Mouse (Mus musculus): Measurements from ENCODE around the gene Ccnk. TPM values are rescaled to one million over a fixed set of nuclear protein-coding genes. Genes with fewer than 3 reads are reported as not detected.

Gene Ccnk
- polyA plus RNA-seq, 1 experiment from 2014 or later: 8.1 TPM

- peaks cover 27% of the 10 kb centered on the region for H3K36me3 ChIP-seq (ENCODE audit: control insufficient read depth, insufficient read depth, low read length)
- peaks cover 3% of the 10 kb centered on the region for H3K4me1 ChIP-seq (ENCODE audit: control insufficient read depth, insufficient read depth, low read length)
- no peak overlapping the region for H3K4me2 ChIP-seq
- H3K9me3 ChIP-seq (ENCODE audit: control insufficient read depth, low read length): no peaks in the 10 kb centered on the region
- ATAC-seq (ENCODE audit: low FRiP score) (no peak), DNase-seq (ENCODE audit: low spot score, missing footprints) (no peak)
- H3K27me3 ChIP-seq (ENCODE audit: control insufficient read depth, insufficient read depth, low read length): no peaks in the 10 kb centered on the region
- H3K9ac ChIP-seq (ENCODE audit: low read length): no peak overlapping the region
- 65% methylated on average over 12 of the region's 12 CpGs for WGBS
- H3K27ac ChIP-seq (ENCODE audit: low read depth, low read length): no peak overlapping the region
- H3K4me3 ChIP-seq (ENCODE audit: low read depth, low read length): no peak overlapping the region
These were observed 25.6 kb downstream of the Ccnk start for GRCm38 (mm10) chr12:108204978-108205377.

GRCm38 (mm10) chr12:108206641-108207040 lies 27.3 kb downstream of the Ccnk start:
- Histone ChIP-seq H3K4me2 (no peak overlapping the region), H3K27ac (ENCODE audit: low read depth, low read length) (no peak overlapping the region), H3K9me3 (ENCODE audit: control insufficient read depth, low read length) (no peaks in the 10 kb centered on the region), H3K4me1 (ENCODE audit: control insufficient read depth, insufficient read depth, low read length) (peaks cover 3% of the 10 kb centered on the region), H3K27me3 (ENCODE audit: control insufficient read depth, insufficient read depth, low read length) (no peaks in the 10 kb centered on the region), H3K4me3 (ENCODE audit: low read depth, low read length) (no peak overlapping the region), H3K9ac (ENCODE audit: low read length) (no peak overlapping the region), H3K36me3 (ENCODE audit: control insufficient read depth, insufficient read depth, low read length) (peaks cover 16% of the 10 kb centered on the region)
- DNase-seq (ENCODE audit: low spot score, missing footprints): peak; percentile 99
- ATAC-seq (ENCODE audit: low FRiP score): peak; percentile 70
- WGBS: 16% methylated on average over 5 of the region's 5 CpGs

GRCm38 (mm10) chr12:108208216-108208615 lies 28.8 kb downstream of the Ccnk start:
- peaks cover 13% of the 10 kb centered on the region for H3K36me3 ChIP-seq (ENCODE audit: control insufficient read depth, insufficient read depth, low read length)
- no peak overlapping the region for H3K4me2 ChIP-seq
- no peaks in the 10 kb centered on the region for H3K27me3 ChIP-seq (ENCODE audit: control insufficient read depth, insufficient read depth, low read length)
- no peaks in the 10 kb centered on the region for H3K9me3 ChIP-seq (ENCODE audit: control insufficient read depth, low read length)
- no peak for DNase-seq (ENCODE audit: low spot score, missing footprints)
- H3K4me1 ChIP-seq (ENCODE audit: control insufficient read depth, insufficient read depth, low read length): peaks cover 3% of the 10 kb centered on the region
- no peak for ATAC-seq (ENCODE audit: low FRiP score)
- H3K27ac ChIP-seq (ENCODE audit: low read depth, low read length): no peak overlapping the region
- no peak overlapping the region for H3K4me3 ChIP-seq (ENCODE audit: low read depth, low read length)
- 93% methylated on average over 9 of the region's 9 CpGs for WGBS
- no peak overlapping the region for H3K9ac ChIP-seq (ENCODE audit: low read length)

GRCm38 (mm10) chr12:108208726-108209438 lies 29.5 kb downstream of the Ccnk start:
- Histone ChIP-seq H3K27me3 (ENCODE audit: control insufficient read depth, insufficient read depth, low read length) (no peaks in the 10 kb centered on the region), H3K4me1 (ENCODE audit: control insufficient read depth, insufficient read depth, low read length) (peaks cover 8% of the 10 kb centered on the region), H3K9ac (ENCODE audit: low read length) (no peak overlapping the region), H3K4me3 (ENCODE audit: low read depth, low read length) (no peak overlapping the region), H3K27ac (ENCODE audit: low read depth, low read length) (no peak overlapping the region), H3K36me3 (ENCODE audit: control insufficient read depth, insufficient read depth, low read length) (peaks cover 13% of the 10 kb centered on the region), H3K4me2 (no peak overlapping the region), H3K9me3 (ENCODE audit: control insufficient read depth, low read length) (no peaks in the 10 kb centered on the region)
- ATAC-seq (ENCODE audit: low FRiP score) (peak; percentile 54), DNase-seq (ENCODE audit: low spot score, missing footprints) (peak; percentile 98)
- WGBS: 36% methylated on average over 13 of the region's 13 CpGs

- H3K4me3 ChIP-seq (ENCODE audit: low read depth, low read length): no peak overlapping the region
- DNase-seq (ENCODE audit: low spot score, missing footprints) (no peak), ATAC-seq (ENCODE audit: low FRiP score) (no peak)
- H3K27me3 ChIP-seq (ENCODE audit: control insufficient read depth, insufficient read depth, low read length): no peaks in the 10 kb centered on the region
- H3K27ac ChIP-seq (ENCODE audit: low read depth, low read length): no peak overlapping the region
- peaks cover 19% of the 10 kb centered on the region for H3K4me1 ChIP-seq (ENCODE audit: control insufficient read depth, insufficient read depth, low read length)
- H3K36me3 ChIP-seq (ENCODE audit: control insufficient read depth, insufficient read depth, low read length): peaks cover 5% of the 10 kb centered on the region
- no peaks in the 10 kb centered on the region for H3K9me3 ChIP-seq (ENCODE audit: control insufficient read depth, low read length)
- no peak overlapping the region for H3K9ac ChIP-seq (ENCODE audit: low read length)
- no peak overlapping the region for H3K4me2 ChIP-seq
- whole genome bisulfite sequencing: 92% methylated on average over 15 of the region's 15 CpGs
These were observed 31.2 kb downstream of the Ccnk start for GRCm38 (mm10) chr12:108210623-108211022.

GRCm38 (mm10) chr12:108212071-108212470 lies 32.7 kb downstream of the Ccnk start:
- Histone ChIP-seq H3K4me1 (ENCODE audit: control insufficient read depth, insufficient read depth, low read length) (peaks cover 27% of the 10 kb centered on the region), H3K9ac (ENCODE audit: low read length) (no peak overlapping the region), H3K9me3 (ENCODE audit: control insufficient read depth, low read length) (no peaks in the 10 kb centered on the region), H3K4me3 (ENCODE audit: low read depth, low read length) (no peak overlapping the region), H3K27me3 (ENCODE audit: control insufficient read depth, insufficient read depth, low read length) (no peaks in the 10 kb centered on the region), H3K36me3 (ENCODE audit: control insufficient read depth, insufficient read depth, low read length) (peaks cover 2% of the 10 kb centered on the region; the same call in 1 of the 2 replicates), H3K27ac (ENCODE audit: low read depth, low read length) (peak overlapping the region; percentile 5; the same call in 1 of the 2 replicates), H3K4me2 (no peak overlapping the region)
- WGBS: 62% methylated on average over 5 of the region's 5 CpGs
- no peak for DNase-seq (ENCODE audit: low spot score, missing footprints)
- no peak for ATAC-seq (ENCODE audit: low FRiP score)

- no peaks in the 10 kb centered on the region for H3K27me3 ChIP-seq (ENCODE audit: control insufficient read depth, insufficient read depth, low read length)
- WGBS: 84% methylated on average over 6 of the region's 6 CpGs
- H3K9ac ChIP-seq (ENCODE audit: low read length): no peak overlapping the region
- no peak overlapping the region for H3K4me3 ChIP-seq (ENCODE audit: low read depth, low read length)
- DNase-seq (ENCODE audit: low spot score, missing footprints) (no peak), ATAC-seq (ENCODE audit: low FRiP score) (no peak)
- peaks cover 29% of the 10 kb centered on the region for H3K4me1 ChIP-seq (ENCODE audit: control insufficient read depth, insufficient read depth, low read length)
- no peak overlapping the region; the same call in 1 of the 2 replicates for H3K27ac ChIP-seq (ENCODE audit: low read depth, low read length)
- no peaks in the 10 kb centered on the region for H3K9me3 ChIP-seq (ENCODE audit: control insufficient read depth, low read length)
- H3K4me2 ChIP-seq: no peak overlapping the region
- H3K36me3 ChIP-seq (ENCODE audit: control insufficient read depth, insufficient read depth, low read length): no peaks in the 10 kb centered on the region
These were observed 33.1 kb downstream of the Ccnk start for GRCm38 (mm10) chr12:108212476-108212875.

- Histone ChIP-seq H3K4me2 (no peak overlapping the region), H3K4me3 (ENCODE audit: low read depth, low read length) (no peak overlapping the region), H3K36me3 (ENCODE audit: control insufficient read depth, insufficient read depth, low read length) (no peaks in the 10 kb centered on the region), H3K4me1 (ENCODE audit: control insufficient read depth, insufficient read depth, low read length) (peaks cover 32% of the 10 kb centered on the region), H3K9me3 (ENCODE audit: control insufficient read depth, low read length) (no peaks in the 10 kb centered on the region), H3K27ac (ENCODE audit: low read depth, low read length) (no peak overlapping the region), H3K9ac (ENCODE audit: low read length) (peak overlapping the region; percentile 9; the same call in 1 of the 2 replicates), H3K27me3 (ENCODE audit: control insufficient read depth, insufficient read depth, low read length) (no peaks in the 10 kb centered on the region)
- 48% methylated on average over 18 of the region's 18 CpGs for WGBS
- DNase-seq (ENCODE audit: low spot score, missing footprints): no peak
- no peak for ATAC-seq (ENCODE audit: low FRiP score)
These were observed 34.0 kb downstream of the Ccnk start for GRCm38 (mm10) chr12:108213090-108214041.

GRCm38 (mm10) chr12:108215090-108215489 lies 35.7 kb downstream of the Ccnk start:
- no peak overlapping the region for H3K27ac ChIP-seq (ENCODE audit: low read depth, low read length)
- ATAC-seq (ENCODE audit: low FRiP score) (no peak), DNase-seq (ENCODE audit: low spot score, missing footprints) (no peak)
- H3K27me3 ChIP-seq (ENCODE audit: control insufficient read depth, insufficient read depth, low read length): no peaks in the 10 kb centered on the region
- H3K4me2 ChIP-seq: no peak overlapping the region
- peaks cover 29% of the 10 kb centered on the region for H3K4me1 ChIP-seq (ENCODE audit: control insufficient read depth, insufficient read depth, low read length)
- no peaks in the 10 kb centered on the region for H3K9me3 ChIP-seq (ENCODE audit: control insufficient read depth, low read length)
- WGBS: 54% methylated on average over 8 of the region's 8 CpGs
- H3K36me3 ChIP-seq (ENCODE audit: control insufficient read depth, insufficient read depth, low read length): no peaks in the 10 kb centered on the region
- H3K4me3 ChIP-seq (ENCODE audit: low read depth, low read length): no peak overlapping the region
- peak overlapping the region; percentile 12; the same call in 1 of the 2 replicates for H3K9ac ChIP-seq (ENCODE audit: low read length)

Measured in midbrain, embryonic 11.5 days (tissue).